Mouse (Mus musculus): ENCODE data around the gene Ccdc69. TPM values are rescaled to one million over a fixed set of nuclear protein-coding genes. Genes with fewer than 3 reads are reported as not detected.

Ccdc69 gene
- polyA plus RNA-seq, 1 experiment from 2014 or later, result 3.5 TPM

DNA sequence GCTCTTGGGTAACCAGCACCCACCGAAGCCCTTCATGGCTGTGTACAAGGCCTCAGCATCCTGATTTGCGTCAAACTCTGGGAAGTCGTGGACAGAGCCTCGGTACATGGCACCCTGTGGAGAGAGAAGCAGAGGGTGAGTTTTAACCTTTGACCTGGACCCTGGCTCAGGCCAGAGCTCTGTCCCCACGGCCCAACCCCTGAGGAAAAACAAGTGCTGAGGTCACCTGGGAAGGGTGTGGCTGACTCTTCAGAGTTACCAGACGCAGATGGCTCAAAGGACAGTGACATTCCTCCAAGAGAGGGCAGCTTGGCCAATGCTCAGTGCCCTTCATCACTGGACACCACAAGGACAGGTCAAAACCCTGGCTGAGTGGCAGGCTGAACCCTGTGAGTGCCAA is 64.1 kb downstream of the Ccdc69 start:
- peak; percentile 25; the same call in 1 of the 2 replicates for ATAC-seq
- H3K4me1 ChIP-seq (replicated peaks; ENCODE audit: control insufficient read depth, insufficient read depth, low read length), result no peaks in the 10 kb centered on the region
- H3K36me3 ChIP-seq (ENCODE audit: control insufficient read depth, insufficient read depth), result peaks cover 35% of the 10 kb centered on the region; the same call in 1 of the 2 replicates
- WGBS, result 62% methylated on average over 6 of the region's 6 CpGs
- no peak overlapping the region for H3K4me3 ChIP-seq (ENCODE audit: low read depth, low read length)
- no peak for TF ChIP-seq CTCF (IDR thresholded peaks at IDR 0.05; ENCODE audit: low read depth)
- H3K9me3 ChIP-seq (ENCODE audit: control insufficient read depth), result no peaks in the 10 kb centered on the region
- no peaks in the 10 kb centered on the region for H3K27me3 ChIP-seq (replicated peaks; ENCODE audit: control insufficient read depth, insufficient read depth, low read length)
- H3K9ac ChIP-seq (ENCODE audit: low read depth, low read length), result no peak overlapping the region
- no peak overlapping the region for H3K4me2 ChIP-seq (replicated peaks; ENCODE audit: low read depth)
- H3K27ac ChIP-seq (ENCODE audit: low read depth, low read length), result no peak overlapping the region

DNA sequence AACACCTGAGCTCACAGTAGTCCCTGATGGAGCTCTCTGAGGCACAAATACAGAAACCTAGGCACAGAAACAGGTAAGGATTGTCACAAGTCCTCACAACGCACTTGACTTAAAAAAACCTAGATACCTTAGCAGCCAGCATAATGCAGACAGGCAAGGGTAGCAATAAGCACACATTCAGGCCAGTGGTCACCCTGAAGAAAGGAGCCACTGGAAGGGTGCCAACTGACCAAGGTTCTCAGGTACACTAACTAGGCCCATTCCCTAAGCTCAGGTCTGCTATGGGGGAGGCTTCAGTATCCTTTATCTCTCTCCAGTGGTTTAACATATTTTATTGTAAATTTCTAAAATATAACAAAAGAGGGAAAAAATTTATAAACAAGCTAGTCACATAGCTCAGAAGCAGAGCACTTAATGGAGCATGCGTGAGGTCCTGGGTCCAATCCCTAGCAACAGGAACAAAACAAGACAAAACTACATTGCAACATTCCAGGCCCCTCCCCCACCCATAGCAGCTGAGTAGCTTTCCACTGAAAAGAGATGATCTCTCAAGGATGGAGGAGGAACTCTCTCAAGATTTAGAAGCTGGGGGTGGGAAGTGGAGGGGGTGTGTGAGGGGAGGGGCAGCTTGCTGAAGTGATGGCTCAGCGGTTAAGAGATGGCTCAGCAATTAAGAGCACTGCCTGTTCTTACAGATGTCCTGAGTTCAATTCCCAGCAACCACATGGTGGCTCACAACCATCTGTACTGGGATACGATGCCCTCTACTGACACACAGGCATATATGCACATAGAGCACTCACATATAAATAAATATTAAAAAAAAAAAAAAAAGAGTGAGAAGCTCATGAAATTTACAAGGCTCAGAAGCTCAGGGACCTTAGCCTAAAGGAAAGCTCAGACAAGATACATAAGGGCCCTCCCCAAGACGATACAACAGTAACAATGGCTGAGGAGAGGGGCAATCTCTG is 65.1 kb downstream of the Ccdc69 start:
- Histone ChIP-seq H3K9me3 (ENCODE audit: control insufficient read depth) (no peaks in the 10 kb centered on the region), H3K9ac (ENCODE audit: low read depth, low read length) (no peak overlapping the region), H3K4me2 (replicated peaks; ENCODE audit: low read depth) (no peak overlapping the region), H3K27ac (ENCODE audit: low read depth, low read length) (peak overlapping the region; percentile 46; the same call in 1 of the 2 replicates), H3K4me1 (replicated peaks; ENCODE audit: control insufficient read depth, insufficient read depth, low read length) (no peaks in the 10 kb centered on the region), H3K36me3 (ENCODE audit: control insufficient read depth, insufficient read depth) (peaks cover 44% of the 10 kb centered on the region), H3K27me3 (replicated peaks; ENCODE audit: control insufficient read depth, insufficient read depth, low read length) (no peaks in the 10 kb centered on the region), H3K4me3 (ENCODE audit: low read depth, low read length) (no peak overlapping the region)
- 73% methylated on average over 5 of the region's 5 CpGs for WGBS
- peak; percentile 42 for TF ChIP-seq CTCF (IDR thresholded peaks at IDR 0.05; ENCODE audit: low read depth)
- peak; percentile 46 for ATAC-seq

DNA sequence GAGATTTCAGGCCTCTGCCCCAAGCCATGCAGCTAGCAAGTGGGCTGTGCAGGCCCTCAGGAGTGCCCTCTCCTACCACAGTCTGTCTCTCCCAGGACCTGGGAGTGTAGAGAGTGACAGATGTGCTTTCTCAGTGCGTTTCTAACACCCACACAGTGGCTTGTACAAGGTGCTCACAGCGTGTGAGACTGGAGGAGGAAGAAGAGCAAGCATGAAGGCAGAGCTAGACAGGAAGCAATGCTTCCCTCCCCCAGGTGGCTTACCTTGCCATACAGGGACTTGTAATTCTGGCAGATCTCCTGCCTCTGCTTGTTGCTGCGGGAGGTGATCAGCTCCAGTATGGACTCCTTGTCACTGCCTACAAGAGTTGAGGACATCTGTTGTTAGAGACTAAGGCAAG is 66.5 kb downstream of the Ccdc69 start:
- 92% methylated on average over 3 of the region's 3 CpGs for WGBS

GRCm38 (mm10) chr11:55008230-55008629 is 69.7 kb downstream of the Ccdc69 start:
- peaks cover 59% of the 10 kb centered on the region for H3K36me3 ChIP-seq (ENCODE audit: control insufficient read depth, insufficient read depth)
- no peaks in the 10 kb centered on the region for H3K9me3 ChIP-seq (ENCODE audit: control insufficient read depth)
- no peak overlapping the region for H3K4me2 ChIP-seq (replicated peaks; ENCODE audit: low read depth)
- 71% methylated on average over 6 of the region's 6 CpGs for WGBS
- no peak overlapping the region for H3K9ac ChIP-seq (ENCODE audit: low read depth, low read length)
- H3K4me3 ChIP-seq (ENCODE audit: low read depth, low read length), result no peak overlapping the region
- no peak for ATAC-seq
- H3K4me1 ChIP-seq (replicated peaks; ENCODE audit: control insufficient read depth, insufficient read depth, low read length), result no peaks in the 10 kb centered on the region
- no peaks in the 10 kb centered on the region for H3K27me3 ChIP-seq (replicated peaks; ENCODE audit: control insufficient read depth, insufficient read depth, low read length)
- no peak overlapping the region for H3K27ac ChIP-seq (ENCODE audit: low read depth, low read length)
- no peak for TF ChIP-seq CTCF (IDR thresholded peaks at IDR 0.05; ENCODE audit: low read depth)

More for the DNA sequence above, 66.5 kb downstream of the Ccdc69 start:
- ATAC-seq, result no peak
- Histone ChIP-seq H3K4me3 (ENCODE audit: low read depth, low read length) (no peak overlapping the region), H3K4me1 (replicated peaks; ENCODE audit: control insufficient read depth, insufficient read depth, low read length) (no peaks in the 10 kb centered on the region), H3K36me3 (ENCODE audit: control insufficient read depth, insufficient read depth) (peaks cover 53% of the 10 kb centered on the region), H3K4me2 (replicated peaks; ENCODE audit: low read depth) (no peak overlapping the region), H3K9me3 (ENCODE audit: control insufficient read depth) (no peaks in the 10 kb centered on the region), H3K27ac (ENCODE audit: low read depth, low read length) (no peak overlapping the region), H3K27me3 (replicated peaks; ENCODE audit: control insufficient read depth, insufficient read depth, low read length) (no peaks in the 10 kb centered on the region), H3K9ac (ENCODE audit: low read depth, low read length) (no peak overlapping the region)
- no peak for TF ChIP-seq CTCF (IDR thresholded peaks at IDR 0.05; ENCODE audit: low read depth)

GRCm38 (mm10) chr11:55005684-55006083 is 72.2 kb downstream of the Ccdc69 start:
- Histone ChIP-seq H3K4me3 (ENCODE audit: low read depth, low read length) (no peak overlapping the region), H3K9ac (ENCODE audit: low read depth, low read length) (no peak overlapping the region), H3K4me2 (replicated peaks; ENCODE audit: low read depth) (no peak overlapping the region), H3K4me1 (replicated peaks; ENCODE audit: control insufficient read depth, insufficient read depth, low read length) (no peaks in the 10 kb centered on the region), H3K27ac (ENCODE audit: low read depth, low read length) (no peak overlapping the region), H3K9me3 (ENCODE audit: control insufficient read depth) (no peaks in the 10 kb centered on the region), H3K36me3 (ENCODE audit: control insufficient read depth, insufficient read depth) (peaks cover 69% of the 10 kb centered on the region), H3K27me3 (replicated peaks; ENCODE audit: control insufficient read depth, insufficient read depth, low read length) (no peaks in the 10 kb centered on the region)
- 87% methylated on average over 5 of the region's 5 CpGs for WGBS
- ATAC-seq, result no peak
- peak; percentile 41; the same call in 1 of the 2 replicates for TF ChIP-seq CTCF (IDR thresholded peaks at IDR 0.05; ENCODE audit: low read depth)

- 80% methylated on average over 7 of the region's 7 CpGs for WGBS
- H3K4me3 ChIP-seq (ENCODE audit: low read depth, low read length), result no peak overlapping the region
- peaks cover 67% of the 10 kb centered on the region for H3K36me3 ChIP-seq (ENCODE audit: control insufficient read depth, insufficient read depth)
- no peaks in the 10 kb centered on the region for H3K4me1 ChIP-seq (replicated peaks; ENCODE audit: control insufficient read depth, insufficient read depth, low read length)
- ATAC-seq, result no peak
- no peak overlapping the region for H3K4me2 ChIP-seq (replicated peaks; ENCODE audit: low read depth)
- H3K9ac ChIP-seq (ENCODE audit: low read depth, low read length), result no peak overlapping the region
- H3K27ac ChIP-seq (ENCODE audit: low read depth, low read length), result no peak overlapping the region
- H3K27me3 ChIP-seq (replicated peaks; ENCODE audit: control insufficient read depth, insufficient read depth, low read length), result no peaks in the 10 kb centered on the region
- no peaks in the 10 kb centered on the region for H3K9me3 ChIP-seq (ENCODE audit: control insufficient read depth)
- no peak for TF ChIP-seq CTCF (IDR thresholded peaks at IDR 0.05; ENCODE audit: low read depth)
Measured at GRCm38 (mm10) chr11:55004970-55005502, 72.9 kb downstream of the Ccdc69 start.

Other genes with a start within 250 kb of the Ccdc69 start
- 2.7 and 5.8 TPM in 2 replicates for gene Lyrm7, start 217.2 kb downstream of the Ccdc69 start, polyA plus RNA-seq (2015; fragmentation: Nextera tagmentation; extraction: Ambion mirVana)
- 1,016 and 1,041 TPM in 2 replicates for gene Hint1, start 211.7 kb downstream of the Ccdc69 start, polyA plus RNA-seq (2015; fragmentation: Nextera tagmentation; extraction: Ambion mirVana)
- gene Gpx3, start 175.7 kb downstream of the Ccdc69 start, polyA plus RNA-seq (2015; fragmentation: Nextera tagmentation; extraction: Ambion mirVana), result 6,664 and 6,785 TPM in 2 replicates
- gene Tnip1, start 115.2 kb downstream of the Ccdc69 start, polyA plus RNA-seq (2015; fragmentation: Nextera tagmentation; extraction: Ambion mirVana), result 29.9 and 30.3 TPM in 2 replicates
- 86.9 and 89.2 TPM in 2 replicates for gene Anxa6, start 44.7 kb downstream of the Ccdc69 start, polyA plus RNA-seq (2015; fragmentation: Nextera tagmentation; extraction: Ambion mirVana)
- gene Gm2a, start 20.0 kb upstream of the Ccdc69 start, polyA plus RNA-seq (2015; fragmentation: Nextera tagmentation; extraction: Ambion mirVana), result 14.8 and 15.4 TPM in 2 replicates
- not detected in 2 replicates for gene Slc36a3, start 73.6 kb upstream of the Ccdc69 start, polyA plus RNA-seq (2015; fragmentation: Nextera tagmentation; extraction: Ambion mirVana)
- not detected in 2 replicates for gene Slc36a2, start 106.9 kb upstream of the Ccdc69 start, polyA plus RNA-seq (2015; fragmentation: Nextera tagmentation; extraction: Ambion mirVana)
- 4.3 and 5.4 TPM in 2 replicates for gene Slc36a1, start 126.2 kb upstream of the Ccdc69 start, polyA plus RNA-seq (2015; fragmentation: Nextera tagmentation; extraction: Ambion mirVana)

Data from intestine, postnatal 0 days (tissue).